Mouse (Mus musculus): ENCODE data around the gene 1700008O03Rik. TPM values are rescaled to one million over a fixed set of nuclear protein-coding genes. Genes with fewer than 3 reads are reported as not detected.

1700008O03Rik gene
- total and polyA plus RNA-seq, 3 experiments = 0.95 TPM; not detected in 2

DNA sequence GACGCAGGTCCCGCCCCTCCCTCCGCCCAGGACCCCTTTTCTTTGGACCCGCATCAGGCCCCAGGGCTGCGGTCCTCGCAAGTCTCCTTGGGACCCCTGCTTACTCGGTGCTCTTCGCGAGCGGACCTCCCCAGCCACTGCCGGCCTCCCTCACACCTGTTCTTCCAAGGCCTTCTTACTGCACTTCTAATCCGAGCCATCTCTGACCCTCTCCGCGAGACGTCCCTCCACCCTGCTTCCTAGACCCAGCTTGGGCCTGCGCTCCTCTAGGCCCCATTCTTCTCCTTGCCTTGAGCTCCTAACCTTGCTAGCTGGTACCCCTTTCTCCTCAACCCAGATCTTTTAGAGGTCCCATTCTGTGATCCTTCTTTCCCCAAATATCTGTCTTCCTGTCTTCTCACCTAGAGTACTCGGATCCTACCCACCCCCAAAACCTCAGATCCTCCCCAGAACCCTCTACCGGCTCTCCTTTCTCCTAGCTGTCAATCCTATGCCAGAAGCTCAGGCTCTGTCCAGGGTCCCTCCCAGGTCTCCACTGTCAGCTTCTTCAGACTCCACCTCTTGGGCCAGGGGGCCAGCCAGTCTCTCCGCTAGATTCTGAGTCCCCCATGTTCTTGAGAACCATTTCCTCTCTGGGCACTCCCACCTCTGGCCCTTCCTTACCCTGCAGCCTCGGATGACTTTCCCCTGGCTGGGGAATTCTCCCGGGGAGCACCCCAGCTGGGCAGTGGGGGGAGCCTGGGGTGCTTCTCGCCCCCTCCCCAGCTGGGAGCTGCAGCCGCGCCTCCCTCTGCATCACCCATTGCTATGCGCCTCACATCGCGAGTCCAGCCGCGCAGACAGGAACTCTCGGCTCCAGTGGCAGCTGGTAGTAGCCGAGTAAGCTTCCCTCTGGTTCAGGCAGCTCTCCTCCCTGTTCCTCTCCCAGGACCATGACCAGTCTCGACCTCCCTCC, 44.2 kb upstream of the 1700008O03Rik start:
- Histone ChIP-seq H3K4me3 (ENCODE audit: control insufficient read depth in 1 of 2, insufficient read depth in 1 of 2, low read depth in 2 of 2, low read length in 2 of 2) (no peak overlapping the region), H3K9ac (ENCODE audit: control insufficient read depth, low read depth, low read length, poor library complexity, severe bottlenecking) (no peak overlapping the region), H3K36me3 (ENCODE audit: control insufficient read depth in 1 of 2, insufficient read depth in 2 of 2, low read length in 2 of 2) (0 out of 4 replicates have a peak, but pooled peaks cover 0 to 2% of the 10 kb centered on the region in 2 experiments), H3K9me3 (replicated peaks; ENCODE audit: insufficient read depth, low read length) (no peaks in the 10 kb centered on the region), H3K4me1 (ENCODE audit: control insufficient read depth in 1 of 2, insufficient read depth in 2 of 2, low read length in 2 of 2) (no peaks in the 10 kb centered on the region), H3K27me3 (ENCODE audit: control insufficient read depth in 1 of 2, insufficient read depth in 2 of 2, low read length in 2 of 2) (no peaks in the 10 kb centered on the region), H3K79me2 (ENCODE audit: control insufficient read depth, insufficient read depth, low read length, poor library complexity) (no peaks in the 10 kb centered on the region), H3K27ac (ENCODE audit: control insufficient read depth, low read depth, low read length) (no peak overlapping the region)
- TF ChIP-seq ELF1 (IDR thresholded peaks at IDR 0.05; ENCODE audit: low read depth, low read length) = no peak
- no peak for DNase-seq (ENCODE audit: low read depth, low spot score)

DNA sequence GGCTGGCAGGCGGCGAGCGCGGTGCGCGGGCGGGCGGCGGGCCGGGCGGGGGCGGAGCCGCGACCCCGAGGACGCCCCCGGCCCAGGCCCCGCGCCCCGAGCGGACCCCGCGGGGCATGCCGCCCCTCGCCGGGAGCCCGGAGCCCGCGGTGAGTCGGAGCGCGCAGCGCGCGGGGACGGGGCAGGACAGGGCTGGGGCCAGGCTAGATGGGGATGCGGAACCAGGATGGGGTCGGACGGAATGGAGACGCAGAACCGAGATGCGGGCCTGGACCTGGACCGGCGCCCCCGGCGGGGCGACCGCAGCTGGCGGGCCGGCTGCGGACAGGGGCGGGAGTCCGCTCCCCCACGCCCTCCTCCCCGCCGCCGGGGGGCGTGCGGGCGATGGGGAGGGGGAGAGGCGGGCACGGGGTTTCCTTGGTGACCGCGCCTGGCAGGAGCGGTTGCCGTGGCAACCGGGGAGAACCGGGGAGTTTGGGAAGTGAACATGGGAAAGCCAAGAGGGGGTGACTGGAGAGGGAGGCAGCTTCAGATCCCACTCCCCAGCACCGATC, 43.4 kb upstream of the 1700008O03Rik start, which contains the start of gene Lrrc4b:
TSS of gene Lrrc4b (plus strand) at position 51 of the 554 bp plus-strand sequence.
- H3K9ac ChIP-seq (ENCODE audit: control insufficient read depth, low read depth, low read length, poor library complexity, severe bottlenecking) = no peak within 1 kb of the TSS

DNA sequence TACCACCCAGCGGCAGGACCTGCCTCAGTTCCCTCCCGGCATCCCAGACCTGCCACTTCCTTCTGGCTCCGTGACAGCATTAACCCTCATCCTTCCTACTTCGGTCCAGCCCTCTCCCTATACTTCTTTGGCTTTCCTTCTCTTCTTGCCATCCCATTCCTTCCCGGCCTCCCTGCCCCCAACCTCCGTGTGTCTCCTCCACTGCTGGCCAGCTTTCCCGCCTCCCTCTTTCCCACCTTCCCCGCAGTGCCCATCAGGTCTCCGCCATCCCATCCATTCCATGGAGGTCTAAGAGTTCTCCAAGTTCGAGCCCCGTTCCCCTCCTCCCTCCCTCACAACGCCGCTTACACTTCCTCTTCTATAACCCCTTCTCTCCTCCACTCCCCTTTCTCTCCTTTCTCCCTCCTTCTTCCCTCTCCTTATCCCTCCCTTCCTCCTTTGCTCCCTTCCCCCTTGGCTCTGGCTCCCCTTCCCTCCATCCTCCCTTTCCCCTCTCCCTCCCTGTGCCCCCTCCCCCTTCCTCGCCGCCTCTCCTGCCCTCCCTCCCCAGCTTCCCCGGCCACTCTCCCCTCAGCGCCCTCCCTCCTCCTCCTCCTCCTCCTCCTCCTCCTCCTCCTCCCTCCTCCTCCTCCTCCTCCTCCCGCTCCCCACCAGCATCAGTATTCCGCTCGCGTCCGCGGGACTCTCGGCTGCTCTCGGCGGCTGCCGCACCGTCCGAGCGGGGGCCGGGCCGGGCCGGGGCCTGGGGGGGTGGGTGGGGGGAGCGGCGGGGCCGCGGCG, 42.7 kb upstream of the 1700008O03Rik start:
- Histone ChIP-seq H3K27ac (ENCODE audit: control insufficient read depth, low read depth, low read length) (no peak overlapping the region), H3K9ac (ENCODE audit: control insufficient read depth, low read depth, low read length, poor library complexity, severe bottlenecking) (no peak overlapping the region), H3K27me3 (ENCODE audit: control insufficient read depth in 1 of 2, insufficient read depth in 2 of 2, low read length in 2 of 2) (no peaks in the 10 kb centered on the region), H3K79me2 (ENCODE audit: control insufficient read depth, insufficient read depth, low read length, poor library complexity) (no peaks in the 10 kb centered on the region), H3K36me3 (ENCODE audit: control insufficient read depth in 1 of 2, insufficient read depth in 2 of 2, low read length in 2 of 2) (no peaks in the 10 kb centered on the region), H3K9me3 (replicated peaks; ENCODE audit: insufficient read depth, low read length) (no peaks in the 10 kb centered on the region), H3K4me3 (ENCODE audit: control insufficient read depth in 1 of 2, insufficient read depth in 1 of 2, low read depth in 2 of 2, low read length in 2 of 2) (no peak overlapping the region), H3K4me1 (ENCODE audit: control insufficient read depth in 1 of 2, insufficient read depth in 2 of 2, low read length in 2 of 2) (no peaks in the 10 kb centered on the region)
- no peak for DNase-seq (ENCODE audit: low read depth, low spot score)
- no peak for TF ChIP-seq MYC (IDR thresholded peaks at IDR 0.05; ENCODE audit: low read depth, low read length)
- no peak for TF ChIP-seq RAD21 (IDR thresholded peaks at IDR 0.05; ENCODE audit: low read depth, low read length)
- TF ChIP-seq MYB (IDR thresholded peaks at IDR 0.05; ENCODE audit: low read depth, low read length) = no peak
- no peak for TF ChIP-seq CHD2 (IDR thresholded peaks at IDR 0.05; ENCODE audit: low read length)
- no peak for TF ChIP-seq TBP (IDR thresholded peaks at IDR 0.05; ENCODE audit: low read depth, low read length)
- TF ChIP-seq POLR2AphosphoS5 (IDR thresholded peaks at IDR 0.05; ENCODE audit: borderline replicate concordance, low read depth, low read length) = no peak
- no peak for TF ChIP-seq MAX (IDR thresholded peaks at IDR 0.05; ENCODE audit: low read length)
- no peak for TF ChIP-seq TCF12 (IDR thresholded peaks at IDR 0.05; ENCODE audit: low read depth, low read length)
- TF ChIP-seq ZKSCAN1 (IDR thresholded peaks at IDR 0.05; ENCODE audit: low read depth, low read length) = no peak
- TF ChIP-seq CHD1 (IDR thresholded peaks at IDR 0.05; ENCODE audit: low read depth, low read length) = no peak
- no peak for TF ChIP-seq CTCF (IDR thresholded peaks at IDR 0.05 in 2 of 3, conservative IDR thresholded peaks at IDR 0.05 in 1 of 3; ENCODE audit: control insufficient read depth in 1 of 3, insufficient read depth in 1 of 3, low read depth in 2 of 3, low read length in 3 of 3, poor library complexity in 1 of 3, severe bottlenecking in 1 of 3)
- TF ChIP-seq GATA1 (IDR thresholded peaks at IDR 0.05; ENCODE audit: low read depth, low read length) = no peak
- no peak for TF ChIP-seq BHLHE40 (IDR thresholded peaks at IDR 0.05; ENCODE audit: borderline replicate concordance, low read depth, low read length)
- TF ChIP-seq POLR2AphosphoS2 (IDR thresholded peaks at IDR 0.05; ENCODE audit: low read length) = no peak
- TF ChIP-seq TAL1 (IDR thresholded peaks at IDR 0.05; ENCODE audit: low read length) = no peak
- no peak for TF ChIP-seq UBTF (IDR thresholded peaks at IDR 0.05; ENCODE audit: borderline replicate concordance, insufficient read depth, low read depth, low read length)
- TF ChIP-seq ZMIZ1 (IDR thresholded peaks at IDR 0.05; ENCODE audit: low read depth, low read length) = no peak

More for the DNA sequence above, 43.4 kb upstream of the 1700008O03Rik start, which contains the start of gene Lrrc4b:
- Histone ChIP-seq H3K4me1 (ENCODE audit: control insufficient read depth in 1 of 2, insufficient read depth in 2 of 2, low read length in 2 of 2) (no peaks in the 10 kb centered on the region), H3K27ac (ENCODE audit: control insufficient read depth, low read depth, low read length) (no peak within 1 kb of the TSS), H3K27me3 (ENCODE audit: control insufficient read depth in 1 of 2, insufficient read depth in 2 of 2, low read length in 2 of 2) (no peaks in the 10 kb centered on the region), H3K36me3 (ENCODE audit: control insufficient read depth in 1 of 2, insufficient read depth in 2 of 2, low read length in 2 of 2) (0 out of 4 replicates have a peak, but pooled peaks cover 0 to 2% of the 10 kb centered on the region in 2 experiments), H3K4me3 (ENCODE audit: control insufficient read depth in 1 of 2, insufficient read depth in 1 of 2, low read depth in 2 of 2, low read length in 2 of 2) (no peak within 1 kb of the TSS), H3K79me2 (ENCODE audit: control insufficient read depth, insufficient read depth, low read length, poor library complexity) (no peaks in the 10 kb centered on the region), H3K9me3 (replicated peaks; ENCODE audit: insufficient read depth, low read length) (no peaks in the 10 kb centered on the region)
- TF ChIP-seq HCFC1 (IDR thresholded peaks at IDR 0.05; ENCODE audit: low read depth, low read length) = no peak
- no peak for TF ChIP-seq MXI1 (IDR thresholded peaks at IDR 0.05; ENCODE audit: low read depth, low read length)
- TF ChIP-seq UBTF (IDR thresholded peaks at IDR 0.05; ENCODE audit: borderline replicate concordance, insufficient read depth, low read depth, low read length) = no peak
- DNase-seq (ENCODE audit: low read depth, low spot score) = no peak
